ENCODE assay signal across 27 mouse cellular contexts in the genomic region with DNA sequence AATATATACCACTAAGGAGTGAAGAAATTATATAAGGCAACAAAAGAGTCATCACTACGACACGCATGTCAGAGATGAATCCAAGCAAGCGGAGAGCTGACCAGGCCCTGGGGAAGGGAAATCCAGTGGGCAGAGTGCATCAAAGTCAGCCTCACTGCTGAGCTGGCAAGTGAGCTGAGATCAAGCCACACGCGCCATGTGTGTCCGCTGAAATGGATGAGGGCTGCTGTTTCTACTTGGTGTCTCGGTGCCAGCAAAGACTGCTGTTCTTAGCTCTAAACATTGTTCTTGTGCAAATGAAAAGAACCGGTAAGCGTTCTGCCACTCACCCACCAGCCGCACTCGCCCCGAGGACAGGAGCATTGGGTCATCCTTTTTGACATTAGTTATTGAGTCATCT. TPM values are rescaled to one million over a fixed set of nuclear protein-coding genes. Genes with fewer than 3 reads are reported as not detected.
"Had no signal": no experiment of that assay in that cellular context is flagged by ENCODE, and none has a peak within 500 bp of the region (broad histone marks: within the 10 kb centered on the region; RNA-seq: fewer than 3 reads in every experiment).

No protein-coding gene starts in this region.

- H3K27me3 ChIP-seq: embryonic facial prominence, embryonic 12.5 days; embryonic facial prominence, embryonic 13.5 days; embryonic facial prominence, embryonic 15.5 days; forebrain, embryonic 12.5 days; forebrain, embryonic 13.5 days; forebrain, embryonic 15.5 days had no signal

- H3K4me1 ChIP-seq: embryonic facial prominence, embryonic 10.5 days; embryonic facial prominence, embryonic 12.5 days; embryonic facial prominence, embryonic 13.5 days; embryonic facial prominence, embryonic 15.5 days; forebrain, embryonic 10.5 days; forebrain, embryonic 12.5 days; forebrain, embryonic 13.5 days; forebrain, embryonic 15.5 days; heart, embryonic 10.5 days had no signal

- H3K4me3 ChIP-seq: embryonic facial prominence, embryonic 10.5 days; embryonic facial prominence, embryonic 12.5 days; embryonic facial prominence, embryonic 13.5 days; embryonic facial prominence, embryonic 15.5 days; erythroblast, embryonic 14.5 days; forebrain, embryonic 10.5 days; forebrain, embryonic 12.5 days; forebrain, embryonic 13.5 days; forebrain, embryonic 15.5 days; gastrocnemius, adult 2 months; heart, adult 2 months; heart, embryonic 10.5 days had no signal

- H3K9me3 ChIP-seq: embryonic facial prominence, embryonic 10.5 days; embryonic facial prominence, embryonic 12.5 days; embryonic facial prominence, embryonic 13.5 days; embryonic facial prominence, embryonic 15.5 days; forebrain, embryonic 10.5 days; forebrain, embryonic 12.5 days; forebrain, embryonic 13.5 days; forebrain, embryonic 15.5 days; heart, embryonic 10.5 days had no signal

- DNase-seq: cerebellum, adult 8-10 months; cerebellum, adult 9-10 months; cerebellum, adult 9-11 months; cerebellum, postnatal 10 days; cerebellum, postnatal 14 days; cerebellum, postnatal 25 days; cerebellum, postnatal 36 days; embryo, embryonic 11 days; forebrain, postnatal 0 days; gastrocnemius, adult 2 months; gastrocnemius, postnatal 10 days; gastrocnemius, postnatal 14 days; gastrocnemius, postnatal 25 days; gastrocnemius, postnatal 36 days; heart, adult 2 months had no signal

- ATAC-seq: forebrain, embryonic 13.5 days; forebrain, embryonic 14.5 days; forebrain, embryonic 15.5 days; forebrain, embryonic 16.5 days; forebrain, postnatal 0 days had no signal

RNA-seq across cellular contexts. Expression of gene Lrp11, which starts 50.8 kb away (rescaled TPM):
- polyA plus RNA-seq: erythroblast, embryonic 14.5 days had no signal
